Mouse (Mus musculus): ENCODE results near the gene Rpf1.

DNA sequence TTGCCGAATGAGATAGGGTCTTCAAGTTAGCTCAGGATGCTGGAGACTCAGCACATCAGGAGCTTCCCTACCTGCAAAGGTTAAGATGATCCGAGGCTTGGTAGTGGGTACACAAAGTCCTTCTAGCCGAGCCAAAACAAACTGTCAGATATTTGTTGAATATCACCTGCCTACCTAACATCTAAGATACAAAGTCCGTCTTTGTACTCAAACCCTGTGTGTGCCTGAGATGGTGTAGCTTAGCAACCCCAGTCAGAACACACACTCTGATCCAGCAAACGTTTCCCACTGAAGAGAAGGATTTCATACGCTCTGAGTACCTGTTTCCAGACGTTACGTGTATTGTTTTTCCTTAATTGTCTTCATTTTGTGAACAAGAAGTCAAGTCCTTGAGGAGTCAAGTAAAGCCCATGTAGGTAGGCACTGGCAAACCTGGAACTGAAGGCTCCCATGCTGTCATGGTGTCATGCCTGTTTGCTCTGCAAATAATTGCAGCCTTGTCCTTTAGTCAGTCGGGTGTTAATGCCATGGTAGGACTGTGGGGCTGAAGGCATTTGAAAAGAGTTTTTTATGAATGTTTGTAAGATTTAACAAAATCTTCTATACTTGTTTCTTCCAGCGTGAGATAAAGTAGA lies 49.0 kb upstream of the Rpf1 start, which contains the start of gene Uox:
- no peak for TF ChIP-seq CTCF (IDR thresholded peaks at IDR 0.05; ENCODE audit: borderline replicate concordance, insufficient read depth, low read depth, low read length)
- TF ChIP-seq POLR2A (IDR thresholded peaks at IDR 0.05; ENCODE audit: borderline replicate concordance, insufficient read depth, low read length), result no peak

Data from cerebellum, adult 2 months (tissue).